Mouse (Mus musculus) embryo, embryonic 11 days (tissue): ENCODE data around the gene Bax.

Experiments used
- DNase-seq: peaks from one replicate; pipeline ENCODE4 v3.0.0-alpha.2; 2015

The Bax gene

DNA sequence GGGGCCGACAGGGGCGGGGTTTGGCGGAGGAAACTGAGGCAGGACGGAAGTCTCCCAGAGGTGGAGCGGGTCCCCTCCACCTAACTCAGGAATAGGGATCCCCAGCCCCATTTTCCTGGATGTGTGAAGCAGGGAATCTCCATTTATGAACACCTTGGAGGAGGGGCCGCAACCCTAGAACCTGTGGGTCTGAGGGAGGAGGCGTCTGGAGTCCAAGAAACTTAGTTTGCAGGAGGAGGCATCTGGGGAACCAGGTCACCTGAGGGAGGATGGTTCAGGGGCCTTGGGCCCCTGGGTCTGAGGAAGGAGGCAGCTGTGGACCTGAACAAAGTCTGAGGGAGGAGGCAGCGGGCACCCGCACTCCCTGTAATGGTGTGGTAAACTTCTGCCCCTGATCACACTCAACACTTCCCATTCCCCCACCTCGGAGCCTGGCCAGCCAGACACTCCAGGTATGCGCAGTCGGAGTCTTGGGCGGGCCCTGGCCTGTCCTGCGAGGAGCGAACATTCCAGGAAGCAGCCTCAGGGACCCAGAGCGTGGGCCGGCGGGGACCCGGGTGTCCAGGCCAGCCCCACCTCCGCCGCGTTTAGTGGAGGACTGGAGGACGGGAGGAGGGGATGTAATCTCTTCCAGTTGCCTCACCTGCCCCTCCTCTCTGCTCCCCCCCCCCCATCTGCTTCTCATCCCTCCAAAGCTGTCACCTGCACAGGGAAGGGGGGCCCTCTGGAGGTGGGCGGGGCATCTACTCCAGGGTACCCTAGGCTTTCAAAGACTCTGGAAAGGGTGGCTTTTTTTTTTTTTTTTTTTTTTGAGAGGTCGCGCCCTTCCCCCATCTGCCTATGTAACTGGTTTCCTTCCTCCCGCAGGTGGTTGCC is 52.6 kb downstream of the Bax start:
- DNase-seq = peak; percentile 35

GRCm38 (mm10) chr7:45413113-45413863 is 53.4 kb downstream of the Bax start, which contains the start of gene Ntf5:
Gene Ntf5 (plus strand): TSS chr7:45413695.
- peak; percentile 74 for DNase-seq

DNA sequence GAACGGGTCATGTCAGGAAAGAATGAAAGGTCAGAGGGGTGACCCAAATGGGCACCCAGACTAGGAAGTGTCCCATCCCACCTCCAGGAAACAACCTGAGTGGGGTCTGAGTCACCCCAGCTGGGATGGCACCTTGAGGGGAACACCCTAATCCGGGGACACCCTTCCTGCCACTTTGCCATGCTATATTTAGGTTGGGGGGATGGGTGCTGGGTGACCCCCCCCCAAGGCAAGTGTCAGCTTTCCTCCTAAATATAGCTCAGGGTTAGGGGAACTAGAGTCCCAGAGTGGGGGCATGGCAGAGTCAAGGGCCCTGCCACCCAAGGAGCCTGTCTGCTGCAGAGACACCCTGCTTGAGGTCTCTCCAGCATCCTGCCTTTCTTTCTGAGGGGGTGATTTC is 54.3 kb downstream of the Bax start:
- no peak for DNase-seq
